Mouse (Mus musculus) limb, embryonic 14.5 days (tissue): Measurements from ENCODE around the gene Arl16. TPM values are rescaled to one million over a fixed set of nuclear protein-coding genes. Genes with fewer than 3 reads are reported as not detected.

Experiments used
- ATAC-seq: fragments of 200-750 bp; cut with Nextera tagmentation; 2 replicates; pipeline ENCODE4 v1.8.0; 2017; ENCODE audit warnings: low read depth, moderate number of reproducible peaks, moderate TSS enrichment; ENCODE audit not compliant: low FRiP score
- DNase-seq: peaks from one replicate; pipeline ENCODE4 v3.0.0-alpha.2; 2015; ENCODE audit warnings: low spot score
- H3K27ac ChIP-seq: fragments of 300-500 bp; sonication (generic); replicated peaks from 2 replicates; pipeline ENCODE4 v1.5.1; 2014; ENCODE audit warnings: low read depth, mild to moderate bottlenecking, low read length, moderate library complexity, mixed read lengths
- H3K27me3 ChIP-seq: fragments of 300-500 bp; sonication (generic); 2 replicates; pipeline ENCODE4 v1.6.1; 2014; ENCODE audit warnings: low read length, mixed read lengths; ENCODE audit not compliant: control insufficient read depth, insufficient read depth
- H3K36me3 ChIP-seq: fragments of 300-500 bp; sonication (generic); 2 replicates; pipeline ENCODE4 v1.6.1; 2014; ENCODE audit warnings: mild to moderate bottlenecking, low read length, moderate library complexity, mixed read lengths; ENCODE audit not compliant: control insufficient read depth, insufficient read depth
- H3K4me1 ChIP-seq: fragments of 300-500 bp; sonication (generic); 2 replicates; pipeline ENCODE4 v1.6.1; 2014; ENCODE audit warnings: antibody characterized with exemption, low read length, mixed read lengths; ENCODE audit not compliant: control insufficient read depth, insufficient read depth
- H3K4me2 ChIP-seq: fragments of 300-500 bp; sonication (generic); replicated peaks from 2 replicates; pipeline ENCODE4 v1.6.1; 2014; ENCODE audit warnings: low read depth, mild to moderate bottlenecking, low read length, moderate library complexity; ENCODE audit not compliant: severe bottlenecking
- H3K4me3 ChIP-seq: fragments of 300-500 bp; sonication (generic); replicated peaks from 2 replicates; pipeline ENCODE4 v1.5.1; 2014; ENCODE audit warnings: low read length
- H3K9ac ChIP-seq: fragments of 300-500 bp; sonication (generic); 2 replicates; pipeline ENCODE4 v1.6.1; 2014; ENCODE audit warnings: mild to moderate bottlenecking, low read depth, low read length, moderate library complexity; ENCODE audit not compliant: severe bottlenecking
- H3K9me3 ChIP-seq: fragments of 300-500 bp; sonication (generic); 2 replicates; pipeline ENCODE4 v1.6.1; 2016; ENCODE audit warnings: low read length; ENCODE audit not compliant: control insufficient read depth
- POLR2A ChIP-seq: fragments of 200-500 bp; IDR thresholded peaks from 2 replicates; pipeline ENCODE4 v1.8.0; 2012; ENCODE audit warnings: inconsistent platforms, mild to moderate bottlenecking, moderate library complexity, borderline replicate concordance; ENCODE audit not compliant: insufficient read depth, insufficient read length; ENCODE audit errors: extremely low read depth
- WGBS: fragments of 180-500 bp; shearing (Covaris S2); extraction: QIAGEN DNeasy Blood & Tissue Kit; methylation state at CpG from one replicate; pipeline ENCODE4 v1.1.7; 2014; 5-methylcytosine and 5-hydroxymethylcytosine counted together
- polyA plus RNA-seq, 2 experiments: library from polyadenylated mRNA; depleted of rRNA in 1 of 2; stranded (reverse) in 1 of 2; unstranded in 1 of 2; fragments of >200 nt; fragmentation: Nextera tagmentation in 1 of 2; extraction: Ambion mirVana in 1 of 2; gene quantifications; 2 replicates each; pipeline versions ENCODE4 v1.2.1 to v1.2.3; 2012 to 2014

The Arl16 gene
- polyA plus RNA-seq, 2 experiments = 45.2 to 48.9 TPM

DNA sequence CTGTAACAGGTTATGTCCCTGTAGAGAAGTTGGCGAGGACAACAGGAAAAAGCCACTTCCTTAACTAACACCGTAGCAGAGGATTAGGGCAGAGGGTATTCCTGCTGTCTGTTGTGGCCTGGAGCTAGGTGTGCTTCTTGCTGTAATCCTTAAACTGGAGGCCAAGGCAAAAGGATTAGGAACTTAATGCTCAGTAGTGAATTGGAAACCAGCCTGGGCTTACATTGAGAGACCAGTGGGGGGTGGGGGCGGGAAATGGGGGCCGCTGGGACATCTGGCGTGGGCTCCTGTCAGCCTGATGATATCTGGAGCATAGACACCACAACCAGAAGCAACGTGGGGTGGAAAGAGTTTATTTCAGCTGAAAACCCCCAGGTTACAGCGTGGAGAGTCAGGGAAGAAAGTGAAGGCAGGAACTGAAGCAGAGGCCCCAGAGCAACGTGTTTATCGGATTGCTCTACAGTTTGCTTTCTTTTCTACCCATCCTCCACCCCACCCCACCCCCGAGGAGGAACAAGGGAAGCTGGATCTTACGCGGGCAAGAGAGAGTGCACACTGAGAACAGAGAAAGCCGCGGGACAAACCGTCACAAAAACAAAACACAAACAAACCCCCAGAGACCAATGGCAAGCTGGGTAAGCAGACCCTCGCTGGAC, 43.1 kb upstream of the Arl16 start:
- Histone ChIP-seq H3K4me3 (peak overlapping the region; percentile 24), H3K4me2 (peak overlapping the region; percentile 45), H3K27me3 (no peaks in the 10 kb centered on the region), H3K36me3 (no peaks in the 10 kb centered on the region), H3K9me3 (no peaks in the 10 kb centered on the region), H3K27ac (no peak overlapping the region; the same call in 1 of the 2 replicates), H3K4me1 (no peaks in the 10 kb centered on the region), H3K9ac (peak overlapping the region; percentile 55)
- WGBS = 7% methylated on average over 16 of the region's 16 CpGs
- DNase-seq = no peak
- ATAC-seq = no peak
- no peak for TF ChIP-seq POLR2A

DNA sequence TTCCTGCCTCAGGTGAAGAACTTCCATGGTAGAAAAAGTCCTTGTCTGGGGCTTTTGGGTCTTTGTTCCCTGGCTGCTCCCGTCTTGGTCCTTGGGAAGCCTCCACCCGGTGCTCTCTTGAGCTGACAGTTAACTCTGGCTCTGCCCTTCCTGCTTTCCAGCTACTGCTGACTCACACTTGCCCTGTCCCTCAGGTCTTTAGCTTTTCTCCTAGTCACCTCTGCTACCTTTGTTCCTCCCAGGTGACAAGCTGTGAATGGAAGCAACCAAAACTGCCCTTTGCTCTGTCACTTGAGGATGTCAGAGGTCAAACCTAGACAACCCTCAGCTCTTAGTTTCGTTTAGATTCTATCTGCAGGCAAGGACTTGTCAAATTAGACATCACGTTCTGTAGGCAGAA, 42.5 kb upstream of the Arl16 start:
- Histone ChIP-seq H3K27me3 (no peaks in the 10 kb centered on the region), H3K4me3 (no peak overlapping the region), H3K36me3 (no peaks in the 10 kb centered on the region), H3K27ac (no peak overlapping the region), H3K9ac (no peak overlapping the region; the same call in 1 of the 2 replicates), H3K9me3 (no peaks in the 10 kb centered on the region), H3K4me1 (no peaks in the 10 kb centered on the region), H3K4me2 (no peak overlapping the region)
- no peak for DNase-seq
- ATAC-seq = no peak
- TF ChIP-seq POLR2A = no peak
- 46% methylated on average over 4 of the region's 4 CpGs for WGBS

DNA sequence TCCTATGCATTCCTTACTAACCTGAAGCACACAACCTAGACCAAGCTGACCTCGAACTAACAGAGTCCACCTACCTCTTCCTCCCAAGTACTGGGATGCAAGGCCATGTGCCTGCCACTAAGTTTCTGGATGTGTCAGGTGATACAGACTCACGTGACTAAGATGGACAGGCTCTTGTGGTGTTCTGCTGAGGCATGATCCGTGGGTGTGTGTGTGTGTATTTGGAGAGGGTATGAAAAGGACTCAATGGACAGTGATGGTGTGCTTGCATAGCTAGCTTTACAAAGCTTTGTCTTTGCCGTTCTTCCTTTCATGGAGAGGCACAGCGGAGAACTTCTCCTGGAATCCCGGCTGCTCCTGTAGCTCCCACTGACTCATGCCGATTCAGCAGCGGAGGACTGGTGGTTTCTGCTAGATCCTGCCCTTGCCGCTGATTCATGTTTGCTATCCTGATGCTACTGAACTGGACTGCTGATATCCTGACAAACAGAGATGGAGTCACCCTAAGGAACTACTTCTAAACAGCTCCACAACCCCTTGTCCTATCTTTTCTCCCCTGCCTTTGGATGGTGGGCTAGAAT, 41.0 kb upstream of the Arl16 start:
- Histone ChIP-seq H3K27me3 (no peaks in the 10 kb centered on the region), H3K4me1 (no peaks in the 10 kb centered on the region), H3K36me3 (no peaks in the 10 kb centered on the region), H3K4me2 (no peak overlapping the region), H3K27ac (no peak overlapping the region), H3K9ac (no peak overlapping the region), H3K9me3 (no peaks in the 10 kb centered on the region), H3K4me3 (no peak overlapping the region)
- no peak for TF ChIP-seq POLR2A
- no peak for DNase-seq
- 88% methylated on average over 9 of the region's 9 CpGs for WGBS
- ATAC-seq = no peak

DNA sequence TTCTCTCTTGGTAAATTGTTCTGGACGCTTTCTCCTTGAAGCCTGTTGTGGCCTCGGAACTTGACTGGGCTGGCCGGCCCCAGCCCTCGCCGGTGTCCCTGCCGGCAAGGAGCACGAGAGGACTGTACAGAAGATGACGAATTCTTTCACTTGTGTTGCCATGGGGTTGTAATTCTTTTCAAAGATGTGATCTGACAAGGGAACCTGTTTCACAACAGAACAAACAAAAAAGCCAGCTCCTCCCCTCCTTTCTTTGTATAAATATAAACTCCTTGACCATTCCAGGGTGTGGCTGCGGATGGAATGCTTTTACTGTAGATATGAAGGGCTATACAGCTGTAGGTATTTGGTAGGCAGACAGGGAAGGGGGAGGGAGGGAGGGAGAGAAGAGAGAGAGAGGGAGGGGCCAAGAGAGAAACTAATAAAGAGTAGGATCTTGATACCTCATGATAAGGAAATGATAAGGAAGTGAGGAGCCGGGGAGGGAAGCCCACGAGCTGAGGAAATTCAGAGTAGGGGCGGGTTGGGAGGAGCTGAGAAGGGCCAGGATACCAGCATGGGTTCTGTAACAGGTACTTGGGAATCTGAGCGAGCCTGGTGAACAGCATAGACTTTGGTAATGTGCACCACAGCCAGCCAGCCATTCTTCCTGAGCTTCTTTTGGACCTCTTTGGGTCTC, 40.3 kb upstream of the Arl16 start:
- no peak overlapping the region for H3K4me2 ChIP-seq
- no peak overlapping the region for H3K9ac ChIP-seq
- TF ChIP-seq POLR2A = no peak
- H3K27ac ChIP-seq = no peak overlapping the region
- no peaks in the 10 kb centered on the region for H3K4me1 ChIP-seq
- no peak overlapping the region for H3K4me3 ChIP-seq
- no peaks in the 10 kb centered on the region for H3K27me3 ChIP-seq
- no peaks in the 10 kb centered on the region for H3K36me3 ChIP-seq
- DNase-seq = no peak
- 78% methylated on average over 12 of the region's 13 CpGs for WGBS
- H3K9me3 ChIP-seq = no peaks in the 10 kb centered on the region
- no peak for ATAC-seq

DNA sequence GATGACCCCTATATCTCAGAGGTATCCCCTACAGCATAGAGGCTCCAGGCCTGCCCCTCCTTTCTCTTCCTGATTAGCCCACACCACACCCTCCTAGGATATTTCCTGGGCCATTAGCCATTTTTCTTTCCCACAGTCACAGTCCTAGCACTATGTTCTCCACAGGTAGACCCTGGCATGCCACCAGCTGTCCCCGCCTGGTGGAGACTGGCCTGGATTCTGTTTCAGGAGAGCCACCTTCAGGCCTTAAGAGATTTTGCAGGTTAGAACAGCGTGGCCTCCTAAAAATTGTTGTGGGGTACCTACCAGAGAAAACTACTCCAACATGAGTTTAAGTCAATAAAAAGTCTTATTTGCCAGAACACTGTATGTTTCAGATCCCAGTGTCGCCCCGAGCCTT, 39.5 kb upstream of the Arl16 start:
- ATAC-seq (no peak), DNase-seq (no peak)
- no peak overlapping the region for H3K27ac ChIP-seq
- H3K27me3 ChIP-seq = no peaks in the 10 kb centered on the region
- WGBS = 62% methylated on average over 4 of the region's 4 CpGs
- no peaks in the 10 kb centered on the region for H3K4me1 ChIP-seq
- TF ChIP-seq POLR2A = no peak
- H3K4me2 ChIP-seq = no peak overlapping the region
- no peaks in the 10 kb centered on the region for H3K36me3 ChIP-seq
- H3K9me3 ChIP-seq = no peaks in the 10 kb centered on the region
- H3K9ac ChIP-seq = no peak overlapping the region
- H3K4me3 ChIP-seq = no peak overlapping the region
